Mouse (Mus musculus): Measurements from ENCODE around the gene Hmces. TPM values are rescaled to one million over a fixed set of nuclear protein-coding genes. Genes with fewer than 3 reads are reported as not detected.
A peak's percentile ranks its signal among the peaks of the same experiment; 100 is the strongest.

Hmces gene
- polyA plus RNA-seq, 1 experiment: 65.7 TPM

- TF ChIP-seq POLR2A (IDR thresholded peaks at IDR 0.05; ENCODE audit: insufficient read depth, low read length) (no peak), EP300 (IDR thresholded peaks at IDR 0.05; ENCODE audit: insufficient read depth, low read depth, low read length) (no peak), CTCF (IDR thresholded peaks at IDR 0.05; ENCODE audit: low read depth, low read length) (no peak)
- Histone ChIP-seq H3K36me3 (ENCODE audit: control insufficient read depth, insufficient read depth, low read length, poor library complexity, severe bottlenecking) (no peaks in the 10 kb centered on the region), H3K27me3 (ENCODE audit: control insufficient read depth, insufficient read depth, low read length, poor library complexity, severe bottlenecking) (no peaks in the 10 kb centered on the region), H3K9me3 (replicated peaks; ENCODE audit: control insufficient read depth, insufficient read depth, low read length, poor library complexity, severe bottlenecking) (no peaks in the 10 kb centered on the region), H3K4me3 (ENCODE audit: low read depth, low read length) (no peak overlapping the region), H3K4me1 (ENCODE audit: control insufficient read depth, insufficient read depth, low read length) (no peaks in the 10 kb centered on the region), H3K9ac (ENCODE audit: low read depth, poor library complexity, severe bottlenecking) (no peak overlapping the region), H3K27ac (ENCODE audit: insufficient read depth, low read length) (no peak overlapping the region)
Observed at GRCm38 (mm10) chr6:87970041-87970440, 56.3 kb downstream of the Hmces start.

GRCm38 (mm10) chr6:87979728-87980127, 66.0 kb downstream of the Hmces start:
- Histone ChIP-seq H3K4me3 (ENCODE audit: low read depth, low read length) (no peak overlapping the region), H3K9ac (ENCODE audit: low read depth, poor library complexity, severe bottlenecking) (no peak overlapping the region), H3K36me3 (ENCODE audit: control insufficient read depth, insufficient read depth, low read length, poor library complexity, severe bottlenecking) (no peaks in the 10 kb centered on the region), H3K9me3 (replicated peaks; ENCODE audit: control insufficient read depth, insufficient read depth, low read length, poor library complexity, severe bottlenecking) (no peaks in the 10 kb centered on the region), H3K4me1 (ENCODE audit: control insufficient read depth, insufficient read depth, low read length) (no peaks in the 10 kb centered on the region), H3K27ac (ENCODE audit: insufficient read depth, low read length) (no peak overlapping the region), H3K27me3 (ENCODE audit: control insufficient read depth, insufficient read depth, low read length, poor library complexity, severe bottlenecking) (no peaks in the 10 kb centered on the region)
- no peak for TF ChIP-seq EP300 (IDR thresholded peaks at IDR 0.05; ENCODE audit: insufficient read depth, low read depth, low read length)
- no peak for TF ChIP-seq POLR2A (IDR thresholded peaks at IDR 0.05; ENCODE audit: insufficient read depth, low read length)
- no peak for TF ChIP-seq CTCF (IDR thresholded peaks at IDR 0.05; ENCODE audit: low read depth, low read length)

- Histone ChIP-seq H3K9ac (ENCODE audit: low read depth, poor library complexity, severe bottlenecking) (peak overlapping the region; percentile 94), H3K27ac (ENCODE audit: insufficient read depth, low read length) (no peak overlapping the region), H3K36me3 (ENCODE audit: control insufficient read depth, insufficient read depth, low read length, poor library complexity, severe bottlenecking) (no peaks in the 10 kb centered on the region), H3K4me1 (ENCODE audit: control insufficient read depth, insufficient read depth, low read length) (no peaks in the 10 kb centered on the region), H3K4me3 (ENCODE audit: low read depth, low read length) (peak overlapping the region; percentile 71), H3K27me3 (ENCODE audit: control insufficient read depth, insufficient read depth, low read length, poor library complexity, severe bottlenecking) (no peaks in the 10 kb centered on the region), H3K9me3 (replicated peaks; ENCODE audit: control insufficient read depth, insufficient read depth, low read length, poor library complexity, severe bottlenecking) (no peaks in the 10 kb centered on the region)
- TF ChIP-seq CTCF (IDR thresholded peaks at IDR 0.05; ENCODE audit: low read depth, low read length) (no peak), POLR2A (IDR thresholded peaks at IDR 0.05; ENCODE audit: insufficient read depth, low read length) (no peak), EP300 (IDR thresholded peaks at IDR 0.05; ENCODE audit: insufficient read depth, low read depth, low read length) (no peak)
Observed at GRCm38 (mm10) chr6:87980374-87981029, 66.8 kb downstream of the Hmces start.

- Histone ChIP-seq H3K4me3 (ENCODE audit: low read depth, low read length) (peak overlapping the region; percentile 71), H3K4me1 (ENCODE audit: control insufficient read depth, insufficient read depth, low read length) (no peaks in the 10 kb centered on the region), H3K27me3 (ENCODE audit: control insufficient read depth, insufficient read depth, low read length, poor library complexity, severe bottlenecking) (no peaks in the 10 kb centered on the region), H3K27ac (ENCODE audit: insufficient read depth, low read length) (no peak overlapping the region), H3K36me3 (ENCODE audit: control insufficient read depth, insufficient read depth, low read length, poor library complexity, severe bottlenecking) (no peaks in the 10 kb centered on the region), H3K9me3 (replicated peaks; ENCODE audit: control insufficient read depth, insufficient read depth, low read length, poor library complexity, severe bottlenecking) (no peaks in the 10 kb centered on the region), H3K9ac (ENCODE audit: low read depth, poor library complexity, severe bottlenecking) (peak overlapping the region; percentile 94)
- TF ChIP-seq CTCF (IDR thresholded peaks at IDR 0.05; ENCODE audit: low read depth, low read length): no peak
- no peak for TF ChIP-seq EP300 (IDR thresholded peaks at IDR 0.05; ENCODE audit: insufficient read depth, low read depth, low read length)
- TF ChIP-seq POLR2A (IDR thresholded peaks at IDR 0.05; ENCODE audit: insufficient read depth, low read length): no peak
Observed at GRCm38 (mm10) chr6:87981030-87981485, 67.3 kb downstream of the Hmces start.

GRCm38 (mm10) chr6:87981547-87982256, 68.0 kb downstream of the Hmces start, which contains the start of gene H1fx:
H1fx (minus strand) TSS chr6:87981637.
- no peaks in the 10 kb centered on the region for H3K27me3 ChIP-seq (ENCODE audit: control insufficient read depth, insufficient read depth, low read length, poor library complexity, severe bottlenecking)
- no peaks in the 10 kb centered on the region for H3K4me1 ChIP-seq (ENCODE audit: control insufficient read depth, insufficient read depth, low read length)
- H3K36me3 ChIP-seq (ENCODE audit: control insufficient read depth, insufficient read depth, low read length, poor library complexity, severe bottlenecking): no peaks in the 10 kb centered on the region
- no peaks in the 10 kb centered on the region for H3K9me3 ChIP-seq (replicated peaks; ENCODE audit: control insufficient read depth, insufficient read depth, low read length, poor library complexity, severe bottlenecking)
- H3K27ac ChIP-seq (ENCODE audit: insufficient read depth, low read length): no peak within 1 kb of the TSS
- H3K4me3 ChIP-seq (ENCODE audit: low read depth, low read length): peak within 1 kb of the TSS; percentile 71
- TF ChIP-seq POLR2A (IDR thresholded peaks at IDR 0.05; ENCODE audit: insufficient read depth, low read length) (peak; percentile 32), CTCF (IDR thresholded peaks at IDR 0.05; ENCODE audit: low read depth, low read length) (peak; percentile 59), EP300 (IDR thresholded peaks at IDR 0.05; ENCODE audit: insufficient read depth, low read depth, low read length) (no peak)
- peak within 1 kb of the TSS; percentile 94 for H3K9ac ChIP-seq (ENCODE audit: low read depth, poor library complexity, severe bottlenecking)

- Histone ChIP-seq H3K9ac (ENCODE audit: low read depth, poor library complexity, severe bottlenecking) (peak overlapping the region; percentile 94; the same call in 1 of the 2 replicates), H3K36me3 (ENCODE audit: control insufficient read depth, insufficient read depth, low read length, poor library complexity, severe bottlenecking) (no peaks in the 10 kb centered on the region), H3K4me1 (ENCODE audit: control insufficient read depth, insufficient read depth, low read length) (no peaks in the 10 kb centered on the region), H3K9me3 (replicated peaks; ENCODE audit: control insufficient read depth, insufficient read depth, low read length, poor library complexity, severe bottlenecking) (no peaks in the 10 kb centered on the region), H3K27me3 (ENCODE audit: control insufficient read depth, insufficient read depth, low read length, poor library complexity, severe bottlenecking) (no peaks in the 10 kb centered on the region), H3K27ac (ENCODE audit: insufficient read depth, low read length) (no peak overlapping the region), H3K4me3 (ENCODE audit: low read depth, low read length) (peak overlapping the region; percentile 65)
- TF ChIP-seq CTCF (IDR thresholded peaks at IDR 0.05; ENCODE audit: low read depth, low read length): no peak
- no peak for TF ChIP-seq POLR2A (IDR thresholded peaks at IDR 0.05; ENCODE audit: insufficient read depth, low read length)
- TF ChIP-seq EP300 (IDR thresholded peaks at IDR 0.05; ENCODE audit: insufficient read depth, low read depth, low read length): no peak
Observed at GRCm38 (mm10) chr6:87982506-87982905, 68.8 kb downstream of the Hmces start.

Other genes starting within 250 kb of the Hmces start
- 8.5 and 8.8 TPM in 2 replicates for gene Aplf, start 241.7 kb upstream of the Hmces start, polyA plus RNA-seq (2011; ENCODE audit: insufficient read depth, insufficient read length, low read depth, missing spikeins)
- 0.32 and 0.46 TPM in 2 replicates for gene Efcc1, start 183.1 kb upstream of the Hmces start, polyA plus RNA-seq (2011; ENCODE audit: insufficient read depth, insufficient read length, low read depth, missing spikeins)
- gene Gp9, start 135.9 kb upstream of the Hmces start, polyA plus RNA-seq (2011; ENCODE audit: insufficient read depth, insufficient read length, low read depth, missing spikeins): not detected in 2 replicates
- 1.6 and 2.5 TPM in 2 replicates for gene Rab43, start 101.8 kb upstream of the Hmces start, polyA plus RNA-seq (2011; ENCODE audit: insufficient read depth, insufficient read length, low read depth, missing spikeins)
- 1.6 and 3.6 TPM in 2 replicates for gene Gm45140, start 78.1 kb upstream of the Hmces start, polyA plus RNA-seq (2011; ENCODE audit: insufficient read depth, insufficient read length, low read depth, missing spikeins)
- 56.0 and 69.3 TPM in 2 replicates for gene Isy1, start 75.1 kb upstream of the Hmces start, polyA plus RNA-seq (2011; ENCODE audit: insufficient read depth, insufficient read length, low read depth, missing spikeins)
- gene Cnbp, start 62.8 kb upstream of the Hmces start, polyA plus RNA-seq (2011; ENCODE audit: insufficient read depth, insufficient read length, low read depth, missing spikeins): 466 and 481 TPM in 2 replicates
- 73.3 and 74.5 TPM in 2 replicates for gene Copg1, start 26.1 kb upstream of the Hmces start, polyA plus RNA-seq (2011; ENCODE audit: insufficient read depth, insufficient read length, low read depth, missing spikeins)
- gene H1fx, start 67.7 kb downstream of the Hmces start, polyA plus RNA-seq (2011; ENCODE audit: insufficient read depth, insufficient read length, low read depth, missing spikeins): 39.0 and 47.3 TPM in 2 replicates
- gene Rab7, start 131.3 kb downstream of the Hmces start, polyA plus RNA-seq (2011; ENCODE audit: insufficient read depth, insufficient read length, low read depth, missing spikeins): 154 and 163 TPM in 2 replicates
- gene Rpn1, start 170.5 kb downstream of the Hmces start, polyA plus RNA-seq (2011; ENCODE audit: insufficient read depth, insufficient read length, low read depth, missing spikeins): 222 and 238 TPM in 2 replicates